ENCODE assay signal across 27 mouse cellular contexts in genomic region chr5:117194672-117195071, GRCm38 (mm10).
DNase-seq lines count a peak whose midpoint lies in the region; ATAC-seq and TF ChIP-seq lines count a peak whose summit lies in the region.
"Had no signal": no experiment of that assay in that cellular context is flagged by ENCODE, and none has a peak within 500 bp of the region (broad histone marks: within the 10 kb centered on the region; RNA-seq: fewer than 3 reads in every experiment).

No protein-coding gene starts in this region.

- H3K27ac ChIP-seq in lung, postnatal 0 days (ENCODE audit: low read length) = no peak overlapping the region
- H3K27ac ChIP-seq in testis, adult 2 months (ENCODE audit: control insufficient read depth, insufficient read depth, low read depth, low read length) = no peak overlapping the region
- H3K27ac ChIP-seq: embryonic facial prominence, embryonic 13.5 days; embryonic facial prominence, embryonic 15.5 days; forebrain, embryonic 10.5 days; forebrain, embryonic 12.5 days had no signal

- peak; percentile 78 for DNase-seq in lung, postnatal 0 days (ENCODE audit: low spot score)
- DNase-seq in lung, adult 2 months = no peak
- DNase-seq in testis, postnatal 10 days (ENCODE audit: low spot score) = no peak
- peak; percentile 49 for DNase-seq in lung, postnatal 36 days
- DNase-seq in adrenal gland, postnatal 4 days (ENCODE audit: low spot score in 2 of 2) = no peak
- DNase-seq: adrenal gland, adult 8-10 months; adrenal gland, postnatal 14 days; adrenal gland, postnatal 36 days; cerebellum, adult 11 months; cerebellum, adult 18-20 months; cerebellum, adult 8-10 months; cerebellum, adult 9-11 months; cerebellum, postnatal 14 days; cerebellum, postnatal 36 days; embryo, embryonic 11 days had no signal

- no peak for TF ChIP-seq POLR2A in lung, adult 2 months (IDR thresholded peaks at IDR 0.05; ENCODE audit: borderline replicate concordance, extremely low read depth, low read depth, low read length)
- TF ChIP-seq POLR2A in testis, adult 2 months (IDR thresholded peaks at IDR 0.05; ENCODE audit: control insufficient read depth, low read depth, low read length) = no peak

- peak; percentile 70 for ATAC-seq in lung, postnatal 0 days
- ATAC-seq: activated CD4-positive, CD25-positive, alpha-beta regulatory T cell, adult 4 months; CD4-positive, CD25-positive, alpha-beta regulatory T cell, adult 4 months; forebrain, embryonic 14.5 days; forebrain, embryonic 16.5 days; Patski had no signal

- no peaks in the 10 kb centered on the region for H3K9me3 ChIP-seq in lung, postnatal 0 days (ENCODE audit: low read length)
- H3K9me3 ChIP-seq: embryonic facial prominence, embryonic 15.5 days; forebrain, embryonic 12.5 days had no signal

- H3K27me3 ChIP-seq in lung, postnatal 0 days (replicated peaks; ENCODE audit: insufficient read depth, low read length) = no peaks in the 10 kb centered on the region
- no peaks in the 10 kb centered on the region for H3K27me3 ChIP-seq in testis, adult 2 months (ENCODE audit: control insufficient read depth, insufficient read depth, low read length)
- H3K27me3 ChIP-seq: CH12.LX; embryonic facial prominence, embryonic 13.5 days; embryonic facial prominence, embryonic 15.5 days; forebrain, embryonic 12.5 days; Patski had no signal

- no peak overlapping the region for H3K4me2 ChIP-seq in lung, postnatal 0 days (replicated peaks; ENCODE audit: low read depth, low read length)
- H3K4me2 ChIP-seq: embryonic facial prominence, embryonic 13.5 days; embryonic facial prominence, embryonic 15.5 days; forebrain, embryonic 12.5 days had no signal

- H3K4me3 ChIP-seq in lung, postnatal 0 days (ENCODE audit: low read depth, low read length) = no peak overlapping the region
- no peak overlapping the region for H3K4me3 ChIP-seq in lung, adult 2 months (replicated peaks; ENCODE audit: extremely low read depth, low read depth, low read length)
- peak overlapping the region; percentile 20; the same call in 1 of the 2 replicates for H3K4me3 ChIP-seq in testis, adult 2 months (ENCODE audit: control insufficient read depth, low read depth, low read length)
- H3K4me3 ChIP-seq: embryonic facial prominence, embryonic 13.5 days; embryonic facial prominence, embryonic 15.5 days; erythroblast, embryonic 14.5 days; forebrain, embryonic 10.5 days; forebrain, embryonic 12.5 days had no signal

- TF ChIP-seq CTCF in lung, postnatal 0 days (IDR thresholded peaks at IDR 0.05) = no peak
- TF ChIP-seq CTCF in lung, adult 2 months (IDR thresholded peaks at IDR 0.05; ENCODE audit: insufficient read depth, low read length) = no peak
- no peak for TF ChIP-seq CTCF in testis, adult 2 months (IDR thresholded peaks at IDR 0.05; ENCODE audit: control insufficient read depth, insufficient read depth, insufficient replicate concordance, low read depth, low read length)

- 62% methylated on average over 5 of the region's 5 CpGs for WGBS in lung, postnatal 0 days
- 72% methylated on average over 5 of the region's 5 CpGs for WGBS in lung, adult 2 months

- no peak overlapping the region for H3K9ac ChIP-seq in lung, postnatal 0 days (replicated peaks; ENCODE audit: low read depth)
- H3K9ac ChIP-seq: embryonic facial prominence, embryonic 13.5 days; embryonic facial prominence, embryonic 15.5 days; forebrain, embryonic 12.5 days had no signal

- H3K4me1 ChIP-seq in lung, postnatal 0 days (ENCODE audit: insufficient read depth, low read depth, low read length) = peaks cover 3% of the 10 kb centered on the region; the same call in 1 of the 2 replicates
- H3K4me1 ChIP-seq in lung, adult 2 months (ENCODE audit: control insufficient read depth, insufficient read depth, low read length) = no peaks in the 10 kb centered on the region
- H3K4me1 ChIP-seq in testis, adult 2 months (ENCODE audit: control insufficient read depth, insufficient read depth, low read length) = no peaks in the 10 kb centered on the region
- H3K4me1 ChIP-seq: embryonic facial prominence, embryonic 13.5 days; embryonic facial prominence, embryonic 15.5 days; forebrain, embryonic 10.5 days; forebrain, embryonic 12.5 days had no signal

- TF ChIP-seq EP300 in lung, postnatal 0 days (IDR thresholded peaks at IDR 0.05) = no peak

- H3K36me3 ChIP-seq in lung, postnatal 0 days (ENCODE audit: insufficient read depth, low read length) = peaks cover 18% of the 10 kb centered on the region; the same call in 1 of the 2 replicates
- H3K36me3 ChIP-seq in testis, adult 2 months (ENCODE audit: control insufficient read depth, insufficient read depth, low read length) = no peaks in the 10 kb centered on the region
- H3K36me3 ChIP-seq: embryonic facial prominence, embryonic 13.5 days; embryonic facial prominence, embryonic 15.5 days had no signal

Comparison
In these comparisons a context has a peak if more than half of its experiments do, and no peak if none do; other contexts are left out.
1. DNase-seq: peak in lung, postnatal 0 days (single experiment) and lung, postnatal 36 days (single experiment); none in lung, adult 2 months (single experiment), testis, postnatal 10 days (single experiment) and adrenal gland, postnatal 4 days (0 of 2).